Mouse (Mus musculus): ENCODE measurements around the gene Rab8b.

Gene Rab8b

GRCm38 (mm10) chr9:66919382-66919971 is at the start of gene Rab8b:
Rab8b (minus strand) TSS chr9:66919687.
- peak; percentile 95 to 96 for DNase-seq (ENCODE audit: low spot score in 2 of 2)

DNA sequence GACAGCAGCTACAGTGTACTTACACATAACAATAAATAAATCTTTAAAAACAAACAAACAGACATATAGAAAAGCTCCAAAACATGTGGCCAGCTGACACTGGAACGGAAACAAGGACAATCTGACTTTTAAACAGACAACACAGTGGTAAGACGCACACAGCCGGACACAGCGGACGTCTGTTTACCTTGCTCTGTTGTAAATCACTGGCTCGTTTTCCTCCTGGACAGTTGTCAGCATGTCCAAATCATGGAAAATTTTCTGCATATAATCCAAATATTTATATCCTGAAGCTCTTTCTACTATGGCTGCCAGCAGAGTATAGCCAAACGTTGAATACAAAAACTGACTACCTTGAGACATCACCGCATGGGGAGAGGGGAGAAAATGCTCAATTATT is 48.0 kb upstream of the Rab8b start:
- no peak for DNase-seq (ENCODE audit: low spot score in 2 of 2)

- no peak for DNase-seq (ENCODE audit: low spot score in 2 of 2)
Measured at GRCm38 (mm10) chr9:66961478-66961877, 42.0 kb upstream of the Rab8b start.

DNA sequence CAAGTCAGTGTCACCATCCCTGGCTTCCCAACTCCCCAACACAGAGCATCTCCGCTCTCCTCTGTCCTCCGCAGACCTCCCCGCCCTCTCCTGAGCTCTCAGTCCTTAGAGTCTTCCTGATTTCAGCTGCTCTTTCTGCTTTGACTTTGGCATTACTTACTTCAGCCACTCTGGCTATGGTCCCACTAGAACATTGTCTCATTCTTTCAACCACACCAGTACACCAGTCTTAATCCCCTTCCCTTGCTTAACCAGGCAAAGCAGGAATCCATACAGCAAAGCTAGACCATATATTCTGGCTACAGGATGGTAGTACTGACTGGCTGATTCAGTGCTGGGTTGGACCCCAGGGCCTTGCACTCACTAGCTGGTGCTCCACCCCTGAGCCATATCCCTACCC is 38.0 kb upstream of the Rab8b start:
- no peak for DNase-seq (ENCODE audit: low spot score in 2 of 2)

DNA sequence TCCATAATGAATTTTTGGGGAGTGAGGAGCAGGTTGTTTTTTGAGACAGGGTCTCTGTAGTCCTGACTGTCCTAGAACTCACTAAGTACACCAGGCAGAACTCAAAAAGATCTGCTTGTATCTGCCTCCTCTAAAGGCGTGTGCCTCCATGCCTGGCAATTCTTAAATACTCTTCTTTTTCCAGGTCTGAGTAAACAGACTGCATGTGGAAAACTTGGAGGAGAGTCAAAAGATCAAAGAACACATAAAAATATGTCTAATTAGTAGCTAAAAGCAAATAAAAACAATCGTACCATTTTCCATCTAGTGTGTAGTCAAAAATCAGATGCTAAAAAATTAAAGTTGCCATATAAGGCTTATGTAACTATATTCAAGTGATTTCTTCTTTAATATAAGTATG is 33.4 kb upstream of the Rab8b start:
- DNase-seq (ENCODE audit: low spot score in 2 of 2): no peak

GRCm38 (mm10) chr9:66952321-66952720 is 32.8 kb upstream of the Rab8b start:
- DNase-seq (ENCODE audit: low spot score in 2 of 2): no peak

- no peak for DNase-seq (ENCODE audit: low spot score in 2 of 2)
Measured at GRCm38 (mm10) chr9:66948536-66948935, 29.0 kb upstream of the Rab8b start.

DNA sequence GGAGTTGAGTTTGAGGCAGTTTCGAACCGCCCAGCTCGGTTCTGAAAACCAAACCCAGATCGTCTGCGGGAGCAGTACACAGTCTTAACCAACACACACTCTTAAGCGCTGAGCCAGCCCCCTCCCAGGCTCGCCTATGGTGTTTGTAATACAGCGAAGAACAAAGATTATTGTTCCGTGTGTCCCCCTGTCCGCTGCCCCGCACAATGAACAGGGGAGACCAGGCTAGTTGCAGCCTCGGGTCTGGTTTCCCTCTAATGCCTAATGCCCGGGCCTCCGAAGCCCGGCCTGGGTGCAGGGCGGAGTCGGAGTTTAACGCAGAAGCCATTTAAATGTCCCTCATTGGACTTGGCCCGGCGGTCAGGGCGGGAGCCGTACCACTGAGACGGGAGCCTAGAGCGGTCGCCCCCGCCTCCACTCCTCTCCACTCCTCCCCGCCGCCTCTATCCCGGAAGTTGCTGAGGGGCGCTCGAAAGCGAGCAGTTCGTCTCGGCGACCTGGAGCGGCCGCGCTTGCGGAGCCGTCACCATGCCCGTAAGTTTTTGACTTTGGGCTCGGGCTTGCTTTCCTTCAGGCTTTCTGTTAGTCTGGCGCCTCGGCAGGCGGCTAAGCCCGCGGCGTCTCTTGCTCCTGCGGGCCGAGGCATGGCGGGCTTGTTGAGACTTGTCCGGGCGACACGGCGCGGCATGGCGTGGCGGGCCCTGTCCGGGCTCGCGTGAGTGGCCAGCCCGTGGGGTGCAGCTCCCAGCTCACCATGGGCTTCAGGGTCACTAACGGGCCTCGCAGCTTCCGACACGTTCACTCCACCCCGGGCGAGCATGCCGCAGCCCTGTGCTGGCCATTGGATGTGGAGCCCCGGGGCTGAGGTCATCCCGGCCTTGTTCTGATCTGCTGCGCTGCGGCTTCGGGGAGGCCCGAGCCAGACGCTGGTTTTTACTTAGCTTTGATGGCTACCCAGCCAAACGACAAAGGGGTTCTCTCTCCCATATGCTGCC is 26.5 kb upstream of the Rab8b start, which contains the start of gene Rps27l:
Rps27l (plus strand) TSS at position 440 of the 995 bp plus-strand sequence.
- peak; percentile 87 to 90 for DNase-seq (ENCODE audit: low spot score in 2 of 2)

GRCm38 (mm10) chr9:66945161-66945560 is 25.7 kb upstream of the Rab8b start:
- no peak for DNase-seq (ENCODE audit: low spot score in 2 of 2)

DNA sequence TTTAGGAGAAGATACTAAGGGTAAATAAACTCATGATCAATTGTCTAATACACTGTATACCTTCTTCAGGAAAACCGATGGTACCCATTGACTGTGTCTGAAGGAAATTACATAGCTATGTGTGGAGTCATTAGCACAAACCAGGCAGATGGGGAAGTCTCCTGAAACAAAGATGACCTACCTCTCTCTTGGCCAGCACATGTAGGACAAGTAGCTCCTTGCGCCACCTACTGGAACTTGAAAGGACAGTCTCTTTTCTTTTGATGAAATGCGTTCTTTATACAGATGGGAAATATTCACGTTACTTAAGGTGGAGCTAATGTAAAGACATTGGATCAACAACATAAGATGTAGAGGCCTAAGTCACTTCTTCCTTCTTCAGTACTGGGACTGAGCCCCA is 19.3 kb upstream of the Rab8b start:
- peak in 1 of 2 experiments; percentile 55 for DNase-seq (ENCODE audit: low spot score in 2 of 2)

- no peak for DNase-seq (ENCODE audit: low spot score in 2 of 2)
Measured at GRCm38 (mm10) chr9:66937507-66937906, 18.0 kb upstream of the Rab8b start.

GRCm38 (mm10) chr9:66933869-66934808 is 14.7 kb upstream of the Rab8b start:
- no peak for DNase-seq (ENCODE audit: low spot score in 2 of 2)

- DNase-seq (ENCODE audit: low spot score in 2 of 2): no peak
Measured at GRCm38 (mm10) chr9:66930351-66930750, 10.9 kb upstream of the Rab8b start.

DNA sequence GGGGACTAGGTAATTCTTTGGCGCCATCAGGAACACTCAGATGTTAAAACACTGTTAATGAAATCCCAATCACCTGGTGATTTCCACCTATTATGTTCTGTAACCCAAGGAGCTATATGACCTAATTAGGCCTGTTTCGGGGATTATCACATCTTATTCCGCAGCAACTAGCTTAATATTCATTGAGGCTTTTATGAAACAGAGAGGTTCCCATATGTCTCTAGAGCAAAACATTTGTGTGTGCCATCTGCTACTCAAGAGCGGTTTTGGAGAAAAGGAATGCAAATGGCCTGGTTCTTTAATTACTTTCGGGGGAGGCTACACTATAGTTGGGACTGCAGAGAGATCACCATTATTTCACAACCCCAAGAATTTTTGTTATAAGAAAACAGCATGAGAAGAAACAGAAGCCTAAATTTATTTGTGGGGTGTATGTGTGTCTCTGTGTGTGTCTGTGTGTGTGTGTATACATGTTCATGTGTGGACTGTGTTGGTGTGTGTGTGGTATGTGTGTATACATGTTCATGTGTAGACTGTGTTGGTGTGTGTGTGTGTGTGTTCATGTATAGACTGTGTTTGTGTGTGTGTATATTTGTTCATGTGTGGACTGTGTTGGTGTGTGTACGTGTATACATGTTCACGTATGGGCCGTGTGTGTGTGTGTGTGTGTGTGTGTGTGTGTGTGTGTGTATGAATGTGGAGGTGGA is 8.4 kb upstream of the Rab8b start:
- DNase-seq (ENCODE audit: low spot score in 2 of 2): no peak

DNA sequence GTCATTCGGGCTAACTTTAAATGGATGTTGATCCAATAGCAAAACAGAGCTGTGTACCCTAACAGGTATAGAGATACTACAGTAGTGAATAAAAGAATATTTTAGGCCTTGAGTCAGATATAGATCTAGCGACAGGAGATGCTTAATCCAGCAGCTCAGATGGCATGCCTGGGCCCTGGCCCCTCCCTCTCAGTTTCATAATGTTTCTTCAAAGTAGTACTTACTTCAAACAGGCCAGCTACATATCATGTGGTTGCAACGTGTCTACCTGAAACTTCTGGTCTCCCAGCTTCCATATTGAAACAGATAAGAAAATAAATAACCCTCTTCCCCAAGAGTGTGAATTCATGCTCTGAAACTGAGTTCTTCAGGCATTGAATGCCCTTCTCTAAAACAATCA is 6.4 kb upstream of the Rab8b start:
- DNase-seq (ENCODE audit: low spot score in 2 of 2): no peak

- no peak for DNase-seq (ENCODE audit: low spot score in 2 of 2)
Measured at GRCm38 (mm10) chr9:66922076-66922475, 2.6 kb upstream of the Rab8b start.

GRCm38 (mm10) chr9:66920488-66921279 is 1.2 kb upstream of the Rab8b start:
- DNase-seq (ENCODE audit: low spot score in 2 of 2): no peak

- peak in 1 of 2 experiments; percentile 24 for DNase-seq (ENCODE audit: low spot score in 2 of 2)
Measured at GRCm38 (mm10) chr9:66919981-66920380, 494 bp upstream of the Rab8b start.

DNA sequence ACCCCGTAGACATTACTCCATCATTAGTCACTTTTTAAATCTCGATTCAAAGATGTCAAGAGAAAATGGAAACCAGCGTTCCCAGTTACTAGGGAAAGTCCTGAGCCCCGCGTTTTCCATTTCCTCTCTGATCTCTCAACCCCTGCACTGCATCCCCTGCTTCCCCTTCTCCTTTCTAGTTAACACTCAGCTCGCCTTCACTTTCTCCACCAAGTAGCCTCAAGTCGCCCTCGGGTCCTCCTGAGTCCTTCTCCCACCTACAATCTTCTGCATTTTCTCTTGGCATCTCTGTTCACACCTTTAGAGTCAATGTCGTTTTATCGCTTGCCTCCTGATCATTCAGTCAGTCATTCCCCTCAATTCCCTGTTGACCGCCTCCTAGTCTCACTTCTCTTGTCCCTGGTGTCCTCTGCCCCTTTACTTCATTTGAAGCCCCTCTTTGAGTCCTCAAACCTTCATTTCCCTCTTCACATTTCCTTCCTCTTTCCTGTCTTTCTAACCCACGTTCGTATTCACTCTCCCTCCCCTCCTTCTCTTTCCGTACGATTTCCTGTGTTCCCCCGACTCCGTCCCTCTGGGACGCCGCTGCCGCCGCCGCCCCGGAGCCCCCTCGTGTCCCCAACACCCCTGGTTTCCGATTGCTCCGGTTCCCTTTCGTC is 686 bp downstream of the Rab8b start:
- DNase-seq (ENCODE audit: low spot score in 2 of 2): peak in 1 of 2 experiments; percentile 29

DNA sequence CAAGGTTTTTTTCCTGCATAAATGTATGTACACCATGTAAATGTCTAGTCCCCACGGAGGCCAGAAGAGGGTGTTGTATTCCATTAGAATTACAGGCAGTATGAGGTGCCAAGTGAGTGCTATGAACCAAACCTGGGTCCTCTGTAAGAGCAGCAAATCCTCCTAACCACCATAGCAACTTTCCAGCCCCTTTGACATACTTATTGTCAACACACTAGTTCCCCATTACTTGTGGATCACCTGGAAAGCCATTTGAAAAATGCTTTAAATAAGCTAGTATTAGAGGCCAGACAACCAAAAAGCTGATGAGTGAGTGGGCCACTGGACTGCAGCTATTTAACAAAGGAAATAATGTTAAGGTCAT is 1.6 kb downstream of the Rab8b start:
- DNase-seq (ENCODE audit: low spot score in 2 of 2): no peak

Measured in right cerebral cortex, adult 2 months (tissue).